Mouse (Mus musculus) 416B (cell line): ENCODE measurements around the gene Hif1an.

Experiments
- DNase-seq: peaks from one replicate; pipeline ENCODE4 v3.0.0; 2011; ENCODE audit warnings: low read depth

Hif1an gene

GRCm38 (mm10) chr19:44562652-44563206, at the start of gene Hif1an:
Gene Hif1an, plus strand, starts transcription at chr19:44562850.
- DNase-seq: peak; percentile 98

- no peak for DNase-seq
Observed at GRCm38 (mm10) chr19:44513054-44513833, 49.4 kb upstream of the Hif1an start.

GRCm38 (mm10) chr19:44513921-44514482, 48.6 kb upstream of the Hif1an start:
- no peak for DNase-seq

- DNase-seq: no peak
Observed at GRCm38 (mm10) chr19:44514521-44515451, 47.9 kb upstream of the Hif1an start.

GRCm38 (mm10) chr19:44515769-44516168, 46.9 kb upstream of the Hif1an start:
- no peak for DNase-seq

GRCm38 (mm10) chr19:44517996-44518768, 44.5 kb upstream of the Hif1an start:
- DNase-seq: no peak

- DNase-seq: no peak
Observed at GRCm38 (mm10) chr19:44519152-44519551, 43.5 kb upstream of the Hif1an start.

GRCm38 (mm10) chr19:44525551-44526205, 37.0 kb upstream of the Hif1an start:
- DNase-seq: peak; percentile 11

- no peak for DNase-seq
Observed at GRCm38 (mm10) chr19:44530018-44530417, 32.6 kb upstream of the Hif1an start.

GRCm38 (mm10) chr19:44535376-44535775, 27.3 kb upstream of the Hif1an start:
- no peak for DNase-seq

- no peak for DNase-seq
Observed at GRCm38 (mm10) chr19:44537416-44537815, 25.2 kb upstream of the Hif1an start.

GRCm38 (mm10) chr19:44542694-44543178, 19.9 kb upstream of the Hif1an start:
- no peak for DNase-seq

- no peak for DNase-seq
Observed at GRCm38 (mm10) chr19:44544372-44544771, 18.3 kb upstream of the Hif1an start.

GRCm38 (mm10) chr19:44544775-44545174, 17.9 kb upstream of the Hif1an start:
- DNase-seq: peak; percentile 61

GRCm38 (mm10) chr19:44545321-44546041, 17.2 kb upstream of the Hif1an start, which contains the start of gene Sec31b:
Gene Sec31b, minus strand, starts transcription at chr19:44545864.
- DNase-seq: no peak

- no peak for DNase-seq
Observed at GRCm38 (mm10) chr19:44552731-44553130, 9.9 kb upstream of the Hif1an start, which contains the start of gene Gm20538. Gene Gm20538, minus strand, starts transcription at chr19:44552831.

- no peak for DNase-seq
Observed at GRCm38 (mm10) chr19:44553286-44553685, 9.4 kb upstream of the Hif1an start.

GRCm38 (mm10) chr19:44554490-44554860, 8.2 kb upstream of the Hif1an start:
- peak; percentile 24 for DNase-seq

GRCm38 (mm10) chr19:44554861-44555590, 7.6 kb upstream of the Hif1an start, which contains the start of gene Ndufb8:
Gene Ndufb8, minus strand, starts transcription at chr19:44555440.
- peak; percentile 90 for DNase-seq
